Mouse (Mus musculus) E14TG2a.4 (cell line): ENCODE measurements at regions not wholly inside any gene's neighbourhood (a gene's known extent, or its start where the extent isn't known, plus 50 kb on each side); places are given as distances from the start of the nearest gene placed in this dataset.

Experiments
- CTCF ChIP-seq: conservative IDR thresholded peaks from 2 replicates; pipeline ENCODE4 v1.5.1; 2014; ENCODE audit warnings: low read length
- NANOG ChIP-seq: IDR thresholded peaks from 2 replicates; pipeline ENCODE4 v1.6.1; 2014; ENCODE audit warnings: borderline replicate concordance, low read length, mixed read lengths
- POU5F1 ChIP-seq: IDR thresholded peaks from 2 replicates; pipeline ENCODE4 v1.6.1; 2014; ENCODE audit warnings: low read length, borderline replicate concordance

- TF ChIP-seq NANOG (no peak), CTCF (no peak), POU5F1 (no peak)
These were observed 101.9 kb downstream of the Ankrd50 start for GRCm38 (mm10) chr3:38382743-38383142.
